Mouse (Mus musculus) heart, postnatal 25 days (tissue): Measurements from ENCODE around the gene Arhgap30. TPM values are rescaled to one million over a fixed set of nuclear protein-coding genes. Genes with fewer than 3 reads are reported as not detected.
A peak's percentile ranks its signal among the peaks of the same experiment; 100 is the strongest.

Source experiments
- DNase-seq: peaks from one replicate; pipeline ENCODE4 v3.0.0; 2022; ENCODE audit warnings: low spot score
- intact Hi-C: fragments of 180-260 bp; cut with DNase I; formaldehyde crosslinking; loops from one replicate; pipeline ENCODE4 v1.15.1; 2025
- total RNA-seq, 2 experiments: library from RNA; stranded (reverse); gene quantifications; 2 replicates each; pipeline ENCODE4 v1.2.3; 2021

The Arhgap30 gene
- total RNA-seq, 2 experiments from 2014 or later, result 2.7 TPM

GRCm38 (mm10) chr1:171419291-171419882 lies 30.6 kb downstream of the Arhgap30 start:
- no peak for DNase-seq
- intact Hi-C loops, result no loop called here

- no peak for DNase-seq
- intact Hi-C loops, result no loop called here
Observed at GRCm38 (mm10) chr1:171419905-171420304, 31.2 kb downstream of the Arhgap30 start.

- intact Hi-C loops, result no loop called here
- no peak for DNase-seq
Observed at GRCm38 (mm10) chr1:171422504-171423095, 33.8 kb downstream of the Arhgap30 start.

- intact Hi-C loops, result no loop called here
- no peak for DNase-seq
Observed at GRCm38 (mm10) chr1:171424638-171425037, 35.9 kb downstream of the Arhgap30 start.

GRCm38 (mm10) chr1:171425126-171425525 lies 36.4 kb downstream of the Arhgap30 start:
- DNase-seq, result no peak

GRCm38 (mm10) chr1:171432158-171432557 lies 43.4 kb downstream of the Arhgap30 start:
- intact Hi-C loops, result no loop called here
- no peak for DNase-seq

More at GRCm38 (mm10) chr1:171425126-171425525, 36.4 kb downstream of the Arhgap30 start:
- intact Hi-C loops, result no loop called here

GRCm38 (mm10) chr1:171435288-171435814 lies 46.6 kb downstream of the Arhgap30 start:
- intact Hi-C loops, result loop anchor here (5.0 kb wide), 1 partner anchor 37 kb away; no protein-coding TSS in a partner anchor
- DNase-seq, result no peak

- intact Hi-C loops, result loop anchor here (2.0 to 5.0 kb wide), 2 partner anchors 23 to 36 kb away; no protein-coding TSS in a partner anchor
Observed at GRCm38 (mm10) chr1:171435974-171436373, 47.2 kb downstream of the Arhgap30 start.

GRCm38 (mm10) chr1:171437264-171438013 lies 48.7 kb downstream of the Arhgap30 start, which contains the start of gene F11r:
TSS of gene F11r (plus strand) at chr1:171437535.
- peak; percentile 81 for DNase-seq
- intact Hi-C loops, result loop anchor here (2.0 to 5.0 kb wide), 3 partner anchors 15 to 35 kb away; no protein-coding TSS in a partner anchor

More at GRCm38 (mm10) chr1:171435974-171436373, 47.2 kb downstream of the Arhgap30 start:
- no peak for DNase-seq

- DNase-seq, result no peak
- intact Hi-C loops, result loop anchor here (2.0 to 5.0 kb wide), 2 partner anchors 15 to 34 kb away; no protein-coding TSS in a partner anchor
Observed at GRCm38 (mm10) chr1:171438014-171438670, 49.4 kb downstream of the Arhgap30 start.

GRCm38 (mm10) chr1:171439072-171439471 lies 50.3 kb downstream of the Arhgap30 start:
- no peak for DNase-seq
- intact Hi-C loops, result loop anchor here (2.0 to 5.0 kb wide), 2 partner anchors 14 to 33 kb away; no protein-coding TSS in a partner anchor

- DNase-seq, result peak; percentile 59
- intact Hi-C loops, result no loop called here
Observed at GRCm38 (mm10) chr1:171440025-171440725, 51.4 kb downstream of the Arhgap30 start.

- intact Hi-C loops, result no loop called here
- no peak for DNase-seq
Observed at GRCm38 (mm10) chr1:171441466-171442412, 53.0 kb downstream of the Arhgap30 start.

GRCm38 (mm10) chr1:171442413-171442760 lies 53.6 kb downstream of the Arhgap30 start:
- intact Hi-C loops, result no loop called here
- no peak for DNase-seq

GRCm38 (mm10) chr1:171445050-171445449 lies 56.3 kb downstream of the Arhgap30 start:
- DNase-seq, result no peak
- intact Hi-C loops, result no loop called here

- DNase-seq, result no peak
Observed at GRCm38 (mm10) chr1:171446854-171447253, 58.1 kb downstream of the Arhgap30 start.

GRCm38 (mm10) chr1:171447692-171448091 lies 58.9 kb downstream of the Arhgap30 start:
- intact Hi-C loops, result no loop called here

More at GRCm38 (mm10) chr1:171446854-171447253, 58.1 kb downstream of the Arhgap30 start:
- intact Hi-C loops, result no loop called here

GRCm38 (mm10) chr1:171450062-171450461 lies 61.3 kb downstream of the Arhgap30 start:
- DNase-seq, result no peak
- intact Hi-C loops, result no loop called here

More at GRCm38 (mm10) chr1:171447692-171448091, 58.9 kb downstream of the Arhgap30 start:
- no peak for DNase-seq
